Mouse (Mus musculus) heart, embryonic 16.5 days (tissue): ENCODE data around the gene Fam168a. TPM values are rescaled to one million over a fixed set of nuclear protein-coding genes. Genes with fewer than 3 reads are reported as not detected.

Experiments used
- ATAC-seq: fragments of 200-750 bp; cut with Nextera tagmentation; replicated peaks from 2 replicates; pipeline ENCODE4 v1.8.0; 2017; ENCODE audit warnings: moderate number of reproducible peaks; ENCODE audit not compliant: insufficient read depth, low FRiP score; ENCODE audit errors: extremely low read depth
- H3K27ac ChIP-seq: fragments of 300-500 bp; sonication (generic); 2 replicates; pipeline ENCODE4 v1.5.1; 2014; ENCODE audit warnings: mild to moderate bottlenecking, low read length, control low read depth, moderate library complexity
- H3K27me3 ChIP-seq: fragments of 300-500 bp; sonication (generic); 2 replicates; pipeline ENCODE4 v1.6.1; 2014; ENCODE audit warnings: low read length, mixed read lengths; ENCODE audit not compliant: control insufficient read depth, insufficient read depth
- H3K36me3 ChIP-seq: fragments of 300-500 bp; sonication (generic); 2 replicates; pipeline ENCODE4 v1.6.1; 2014; ENCODE audit not compliant: control insufficient read depth, insufficient read depth
- H3K4me1 ChIP-seq: fragments of 300-500 bp; sonication (generic); 2 replicates; pipeline ENCODE4 v1.6.1; 2014; ENCODE audit warnings: low read length, mixed read lengths; ENCODE audit not compliant: control insufficient read depth, insufficient read depth
- H3K4me2 ChIP-seq: fragments of 300-500 bp; sonication (generic); 2 replicates; pipeline ENCODE4 v1.6.1; 2014; ENCODE audit warnings: low read depth, mild to moderate bottlenecking, control low read depth, low read length
- H3K4me3 ChIP-seq: fragments of 300-500 bp; sonication (generic); 2 replicates; pipeline ENCODE4 v1.5.1; 2014; ENCODE audit warnings: mild to moderate bottlenecking, control low read depth, low read length
- H3K9ac ChIP-seq: fragments of 300-500 bp; sonication (generic); 2 replicates; pipeline ENCODE4 v1.6.1; 2014; ENCODE audit warnings: low read length, control low read depth
- H3K9me3 ChIP-seq: fragments of 300-500 bp; sonication (generic); replicated peaks from 2 replicates; pipeline ENCODE4 v1.6.1; 2016; ENCODE audit warnings: low read length; ENCODE audit not compliant: control insufficient read depth
- WGBS: fragments of 180-500 bp; shearing (Covaris S2); extraction: QIAGEN DNeasy Blood & Tissue Kit; methylation state at CpG from one replicate; pipeline ENCODE4 v1.1.7; 2014; 5-methylcytosine and 5-hydroxymethylcytosine counted together
- polyA plus RNA-seq: library from polyadenylated mRNA; unstranded; fragments of >200 nt; fragmentation: Nextera tagmentation; extraction: Ambion mirVana; gene quantifications from 2 replicates; pipeline ENCODE4 v1.2.1, GENCODE M21; 2015

Fam168a gene
- polyA plus RNA-seq, 1 experiment from 2014 or later: 25.6 TPM

- H3K4me1 ChIP-seq: 0 out of 2 replicates have a peak, but pooled peaks cover 3% of the 10 kb centered on the region
- no peak for ATAC-seq
- H3K4me3 ChIP-seq: no peak overlapping the region
- H3K9ac ChIP-seq: no peak overlapping the region
- WGBS: 42% methylated on average over 2 of the region's 2 CpGs
- H3K36me3 ChIP-seq: no peaks in the 10 kb centered on the region
- no peak overlapping the region for H3K4me2 ChIP-seq
- no peaks in the 10 kb centered on the region for H3K9me3 ChIP-seq
- H3K27ac ChIP-seq: no peak overlapping the region
- no peaks in the 10 kb centered on the region for H3K27me3 ChIP-seq
These were observed 31.5 kb upstream of the Fam168a start for GRCm38 (mm10) chr7:100674941-100675340.

GRCm38 (mm10) chr7:100678052-100678451, 28.4 kb upstream of the Fam168a start:
- 0 out of 2 replicates have a peak, but pooled peaks cover 3% of the 10 kb centered on the region for H3K4me1 ChIP-seq
- no peak overlapping the region for H3K27ac ChIP-seq
- H3K4me2 ChIP-seq: no peak overlapping the region
- no peaks in the 10 kb centered on the region for H3K27me3 ChIP-seq
- no peak for ATAC-seq
- H3K9me3 ChIP-seq: no peaks in the 10 kb centered on the region
- no peak overlapping the region for H3K9ac ChIP-seq
- H3K36me3 ChIP-seq: no peaks in the 10 kb centered on the region
- no peak overlapping the region for H3K4me3 ChIP-seq
- WGBS: 63% methylated on average over 5 of the region's 5 CpGs

GRCm38 (mm10) chr7:100678948-100679880, 27.2 kb upstream of the Fam168a start:
- H3K4me2 ChIP-seq: no peak overlapping the region
- H3K9ac ChIP-seq: no peak overlapping the region
- H3K9me3 ChIP-seq: no peaks in the 10 kb centered on the region
- 58% methylated on average over 15 of the region's 15 CpGs for WGBS
- 0 out of 2 replicates have a peak, but pooled peaks cover 3% of the 10 kb centered on the region for H3K4me1 ChIP-seq
- no peak overlapping the region for H3K27ac ChIP-seq
- no peaks in the 10 kb centered on the region for H3K27me3 ChIP-seq
- H3K36me3 ChIP-seq: no peaks in the 10 kb centered on the region
- no peak overlapping the region for H3K4me3 ChIP-seq
- ATAC-seq: no peak

GRCm38 (mm10) chr7:100681132-100681531, 25.3 kb upstream of the Fam168a start:
- ATAC-seq: no peak
- H3K4me2 ChIP-seq: no peak overlapping the region
- H3K9ac ChIP-seq: no peak overlapping the region
- 48% methylated on average over 5 of the region's 5 CpGs for WGBS
- no peaks in the 10 kb centered on the region for H3K27me3 ChIP-seq
- no peaks in the 10 kb centered on the region for H3K4me1 ChIP-seq
- no peak overlapping the region for H3K27ac ChIP-seq
- no peak overlapping the region for H3K4me3 ChIP-seq
- no peaks in the 10 kb centered on the region for H3K36me3 ChIP-seq
- H3K9me3 ChIP-seq: no peaks in the 10 kb centered on the region

GRCm38 (mm10) chr7:100683241-100683640, 23.2 kb upstream of the Fam168a start:
- no peaks in the 10 kb centered on the region for H3K4me1 ChIP-seq
- H3K9ac ChIP-seq: no peak overlapping the region
- H3K27me3 ChIP-seq: no peaks in the 10 kb centered on the region
- WGBS: 92% methylated on average over 1 of the region's 1 CpGs
- no peak overlapping the region for H3K27ac ChIP-seq
- H3K4me3 ChIP-seq: no peak overlapping the region
- no peaks in the 10 kb centered on the region for H3K36me3 ChIP-seq
- ATAC-seq: no peak
- H3K4me2 ChIP-seq: no peak overlapping the region
- no peaks in the 10 kb centered on the region for H3K9me3 ChIP-seq

GRCm38 (mm10) chr7:100684081-100684480, 22.4 kb upstream of the Fam168a start:
- Histone ChIP-seq H3K27me3 (no peaks in the 10 kb centered on the region), H3K4me3 (no peak overlapping the region), H3K4me2 (no peak overlapping the region), H3K36me3 (no peaks in the 10 kb centered on the region), H3K27ac (no peak overlapping the region), H3K9me3 (no peaks in the 10 kb centered on the region), H3K9ac (no peak overlapping the region), H3K4me1 (no peaks in the 10 kb centered on the region)
- no peak for ATAC-seq
- 59% methylated on average over 5 of the region's 5 CpGs for WGBS

- no peak for ATAC-seq
- H3K4me1 ChIP-seq: no peaks in the 10 kb centered on the region
- WGBS: 50% methylated on average over 7 of the region's 7 CpGs
- no peaks in the 10 kb centered on the region for H3K9me3 ChIP-seq
- H3K27me3 ChIP-seq: no peaks in the 10 kb centered on the region
- H3K4me3 ChIP-seq: no peak overlapping the region
- no peak overlapping the region for H3K4me2 ChIP-seq
- H3K27ac ChIP-seq: no peak overlapping the region
- no peaks in the 10 kb centered on the region for H3K36me3 ChIP-seq
- no peak overlapping the region for H3K9ac ChIP-seq
These were observed 21.9 kb upstream of the Fam168a start for GRCm38 (mm10) chr7:100684538-100684937.

GRCm38 (mm10) chr7:100685061-100686030, 21.1 kb upstream of the Fam168a start:
- WGBS: 40% methylated on average over 13 of the region's 13 CpGs
- Histone ChIP-seq H3K4me3 (no peak overlapping the region), H3K4me1 (no peaks in the 10 kb centered on the region), H3K27ac (no peak overlapping the region), H3K9me3 (no peaks in the 10 kb centered on the region), H3K36me3 (no peaks in the 10 kb centered on the region), H3K4me2 (no peak overlapping the region), H3K27me3 (no peaks in the 10 kb centered on the region), H3K9ac (no peak overlapping the region)
- no peak; the same call in 1 of the 2 replicates for ATAC-seq
